Mouse (Mus musculus) heart, postnatal 4 days (tissue): ENCODE data around the gene Rhoa. TPM values are rescaled to one million over a fixed set of nuclear protein-coding genes. Genes with fewer than 3 reads are reported as not detected.
"Not testable (repeated sequence)": the region's sequence is repeated elsewhere in the genome, so short reads cannot be mapped to it uniquely, and the experiment has no call there.

Experiments used
- DNase-seq: peaks from one replicate; pipeline ENCODE4 v3.0.0; 2021
- total RNA-seq, 2 experiments: library from RNA; stranded (reverse); gene quantifications; 2 replicates each; pipeline ENCODE4 v1.2.3; 2021

The Rhoa gene
- total RNA-seq, 2 experiments from 2014 or later = 341 to 348 TPM

DNA sequence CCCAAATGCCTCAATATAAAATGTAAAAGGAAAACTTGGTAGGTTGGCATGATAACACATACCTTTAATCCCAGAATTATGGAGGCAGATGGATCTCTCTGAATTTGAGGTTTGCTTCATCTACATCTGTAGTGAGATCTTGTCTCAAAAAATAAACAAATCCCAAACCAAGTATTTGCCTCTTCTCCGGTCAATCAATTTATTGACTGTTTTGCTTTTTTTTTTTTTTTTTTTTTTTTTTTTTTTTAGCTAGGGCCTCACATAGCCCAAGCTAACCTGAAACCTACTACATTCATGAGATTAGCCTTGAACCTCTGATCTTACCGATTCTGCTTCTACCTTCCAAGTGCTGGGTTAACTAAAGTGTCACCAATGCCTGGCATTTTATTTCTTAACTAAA lies 16.6 kb upstream of the Rhoa start:
- DNase-seq = no peak

DNA sequence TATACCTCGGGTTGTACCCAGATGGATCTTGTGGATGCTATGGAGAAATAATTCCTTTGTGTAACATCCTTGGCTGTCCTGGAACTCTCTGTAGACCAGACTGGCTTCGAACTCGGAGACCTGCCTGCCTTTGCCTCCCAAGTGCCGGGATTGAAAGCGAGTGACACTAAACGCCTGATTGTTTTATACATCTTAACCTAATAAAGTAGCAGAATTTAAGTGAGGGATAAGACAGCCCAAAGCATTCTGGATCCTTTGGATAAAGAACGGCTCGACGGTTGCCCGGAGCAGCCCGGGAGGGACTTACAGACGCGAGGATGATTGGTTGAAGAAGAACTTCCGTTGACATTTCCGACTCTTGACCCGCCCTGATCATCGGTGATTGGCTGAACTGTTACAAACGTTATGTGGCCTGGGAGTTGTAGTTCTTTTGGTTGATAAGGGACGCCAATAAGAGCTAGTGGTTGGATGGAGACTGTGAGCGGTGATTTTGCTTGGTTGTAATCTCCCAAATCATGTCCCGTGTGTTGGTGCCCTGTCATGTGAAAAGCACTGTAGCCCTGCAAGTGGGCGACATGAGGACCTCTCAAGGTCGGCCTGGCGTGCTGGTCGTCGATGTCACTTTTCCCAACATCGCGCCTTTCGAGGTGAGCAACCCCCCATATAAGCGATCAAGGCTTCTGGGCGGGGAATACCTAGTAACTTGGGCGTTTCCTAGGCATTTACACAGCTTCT lies 15.7 kb upstream of the Rhoa start, which contains the start of gene Nicn1:
Gene Nicn1, plus strand, starts transcription at position 414 of the 735 bp plus-strand sequence.
- peak; percentile 89 for DNase-seq

DNA sequence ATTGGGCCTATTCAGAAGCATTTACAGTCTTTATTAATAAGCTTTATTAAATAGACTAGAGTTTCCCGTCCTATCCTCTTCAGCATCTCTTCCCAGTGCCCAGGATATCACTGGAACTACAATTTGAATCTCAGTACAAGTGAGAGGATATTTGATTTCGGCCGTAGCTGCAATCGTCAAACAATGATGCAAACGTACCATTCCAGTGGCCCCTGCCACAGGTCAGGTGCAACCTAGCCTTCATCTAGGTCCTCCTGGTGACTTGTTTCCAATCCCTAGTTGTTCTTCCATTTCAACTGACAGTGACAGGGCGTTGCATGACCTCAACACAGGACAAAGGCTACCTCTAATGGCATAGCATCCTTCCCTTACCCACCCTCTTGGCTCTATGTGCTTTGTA lies 15.2 kb upstream of the Rhoa start:
- no peak for DNase-seq

DNA sequence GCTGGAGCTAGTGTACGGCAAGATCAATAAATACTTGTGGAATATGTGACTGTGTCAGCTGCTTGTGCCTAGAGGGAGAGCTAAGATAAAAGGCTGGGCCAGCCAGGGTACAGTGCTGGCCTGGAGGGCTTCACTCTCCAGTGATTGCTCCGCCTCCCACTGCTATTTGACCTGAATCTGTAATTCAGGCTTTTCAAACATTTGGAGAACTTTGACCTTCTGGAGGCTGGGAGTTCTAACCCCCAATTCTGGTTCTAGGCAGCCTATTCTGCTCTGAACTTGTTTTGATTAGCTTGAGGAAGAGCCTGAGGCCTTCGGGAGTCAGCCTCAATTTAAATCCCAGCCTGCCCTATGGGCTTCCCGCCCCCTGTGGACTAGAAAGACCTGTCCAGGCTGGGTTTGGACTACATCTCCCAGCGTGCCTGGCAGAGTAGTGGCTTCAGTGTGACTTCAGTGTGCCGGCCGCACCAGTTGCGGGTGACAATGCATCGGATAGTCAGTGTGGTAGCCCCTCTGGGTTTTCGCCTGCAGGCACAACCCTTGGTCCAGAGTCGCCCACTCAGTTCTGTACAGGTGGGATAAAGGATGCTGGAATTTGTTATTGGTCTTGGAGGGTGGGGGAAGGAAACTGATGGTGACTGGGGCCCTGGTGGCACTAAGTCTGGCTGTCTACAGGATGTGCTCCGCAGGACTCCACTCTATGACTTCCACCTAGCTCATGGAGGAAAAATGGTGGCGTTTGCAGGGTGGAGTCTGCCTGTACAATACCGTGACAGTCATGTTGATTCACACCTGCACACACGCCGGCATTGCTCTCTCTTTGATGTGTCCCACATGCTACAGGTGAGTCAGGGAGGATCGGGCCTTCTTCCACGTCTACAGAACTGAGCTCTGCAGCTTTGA lies 9.2 kb upstream of the Rhoa start, which contains the start of gene Amt:
Gene Amt, plus strand, starts transcription at position 401 of the 903 bp plus-strand sequence.
- no peak for DNase-seq

DNA sequence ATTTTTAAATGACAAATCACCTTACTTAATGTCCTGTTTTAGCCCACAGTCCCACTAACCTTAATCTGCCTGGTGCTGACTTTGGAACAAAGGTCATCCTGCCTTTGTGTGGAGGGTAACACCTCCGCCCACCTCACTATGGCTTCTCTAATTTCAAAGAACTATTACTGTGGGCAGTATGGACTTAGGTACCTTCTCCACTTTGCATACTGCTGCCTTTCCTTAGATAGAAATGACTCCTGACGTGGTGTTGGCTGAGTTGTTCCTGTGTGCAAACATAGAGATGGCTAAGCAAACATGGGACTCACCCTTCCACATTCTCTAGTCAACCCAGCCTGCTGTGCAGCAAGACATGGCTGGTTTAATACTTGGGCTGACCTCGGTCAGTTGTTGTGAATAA lies 4.1 kb upstream of the Rhoa start:
- no peak for DNase-seq

DNA sequence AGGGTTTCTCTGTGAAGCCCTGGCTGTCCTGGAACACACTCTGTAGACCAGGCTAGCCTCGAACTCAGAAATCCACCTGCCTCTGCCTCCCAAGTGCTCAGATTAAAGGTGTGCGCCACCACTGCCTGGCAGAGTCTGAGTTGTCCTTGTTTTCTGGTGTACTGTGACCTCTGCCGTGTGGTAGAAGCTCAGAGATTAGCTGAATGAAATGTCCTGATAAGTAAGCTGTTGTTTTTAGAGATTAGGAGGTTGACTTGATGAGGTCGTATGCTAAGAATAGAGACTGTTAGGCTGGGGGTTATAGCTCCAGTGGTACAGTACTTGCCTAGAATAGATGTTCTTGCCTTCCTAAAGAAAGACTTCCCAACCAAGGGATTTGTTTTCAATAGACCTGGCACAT lies 1.2 kb upstream of the Rhoa start:
- no peak for DNase-seq

DNA sequence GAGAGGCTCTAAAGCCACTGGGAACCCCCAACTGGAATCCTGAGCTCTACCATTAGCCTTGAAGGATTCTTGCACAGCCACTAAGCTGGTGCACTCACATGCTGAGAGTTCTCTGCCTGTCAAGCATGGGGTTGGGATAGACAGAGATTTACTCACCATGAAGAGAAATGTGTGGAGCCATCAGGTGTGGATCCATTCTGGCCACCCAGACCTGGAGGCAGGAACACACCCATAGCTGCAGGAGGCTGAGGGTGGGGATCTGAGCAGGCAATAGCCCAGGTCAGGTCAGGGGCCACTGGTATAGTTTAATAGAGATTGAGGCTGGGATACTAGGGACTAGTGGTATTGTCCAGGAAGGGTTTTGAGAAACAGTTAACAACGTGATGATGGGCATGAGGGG lies 759 bp upstream of the Rhoa start:
- DNase-seq = peak; percentile 17

DNA sequence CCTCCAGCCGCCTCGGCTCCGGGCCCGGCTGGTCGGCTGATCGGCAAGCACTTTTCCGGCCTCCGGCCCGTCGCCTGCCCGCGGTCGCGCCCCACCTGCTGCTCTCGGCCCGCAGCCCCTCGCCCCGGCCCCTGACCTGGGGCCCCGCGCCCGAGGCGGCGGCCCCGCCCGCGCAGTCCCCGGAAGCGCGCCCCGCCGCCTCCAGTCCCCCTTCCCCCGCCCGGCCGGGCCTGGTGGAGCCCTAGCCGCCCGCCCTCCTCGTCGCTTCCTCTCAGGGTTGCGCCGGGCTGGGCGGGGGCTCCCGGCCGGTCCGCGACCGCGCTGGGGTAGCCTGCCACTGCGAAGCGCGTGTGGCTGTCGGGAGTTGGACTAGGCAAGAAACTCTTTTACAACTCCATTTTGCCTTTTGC lies 647 bp downstream of the Rhoa start:
- peak; percentile 86 for DNase-seq

DNA sequence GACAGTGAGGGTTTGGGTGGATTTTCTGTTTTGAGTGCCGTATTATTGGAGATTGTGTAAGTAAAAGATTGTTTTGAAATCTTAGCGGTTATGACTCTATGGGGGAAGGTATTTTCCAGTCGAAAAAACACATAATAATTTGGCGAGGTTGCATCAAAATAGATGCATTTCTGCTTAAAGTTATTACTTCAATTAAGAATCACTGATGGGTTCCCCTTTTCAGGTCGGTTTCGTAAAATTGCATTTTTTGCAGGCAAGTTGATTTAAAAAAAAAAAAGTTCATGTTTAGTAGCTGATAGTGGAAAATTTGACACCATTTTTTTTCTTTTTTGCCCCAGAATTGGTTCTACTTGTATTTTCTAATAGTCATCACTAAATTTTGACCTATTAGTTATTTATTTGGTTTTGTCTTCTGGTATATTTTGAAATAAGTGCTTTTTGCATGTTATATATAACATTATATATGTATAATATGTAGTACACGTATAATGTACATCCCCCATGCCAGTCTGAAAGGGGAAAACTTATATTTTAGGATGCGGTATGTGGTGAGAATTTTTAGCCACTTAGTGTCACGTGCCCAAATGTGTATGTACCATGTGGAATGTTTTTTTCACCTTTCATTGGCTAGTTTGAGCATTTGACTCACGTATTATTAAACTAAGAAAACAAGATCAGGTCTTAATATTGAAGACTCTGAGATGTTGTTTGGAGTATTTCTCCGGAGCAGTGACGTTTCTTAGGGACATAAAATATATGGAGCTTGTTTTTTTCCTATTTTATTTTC lies 1.3 kb downstream of the Rhoa start:
- no peak for DNase-seq

DNA sequence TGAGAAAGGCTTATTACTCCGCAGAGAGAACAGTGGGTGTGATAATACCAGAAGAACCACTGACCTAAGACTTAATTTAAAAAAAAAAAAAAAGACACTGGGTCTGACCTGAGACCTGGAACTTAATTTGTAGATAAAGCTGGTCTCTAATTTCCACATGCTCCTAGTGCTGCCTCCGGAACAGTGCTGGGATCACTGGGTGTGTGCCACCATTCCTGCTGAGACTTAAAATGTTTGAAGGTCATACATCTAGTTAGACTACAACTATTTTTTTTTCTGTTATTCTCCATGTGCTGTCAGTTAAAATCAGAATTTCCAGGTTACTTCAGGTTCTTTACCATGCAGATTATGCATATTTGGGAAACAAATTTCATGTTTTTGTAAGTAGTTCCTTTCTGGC lies 2.2 kb downstream of the Rhoa start:
- no peak for DNase-seq

DNA sequence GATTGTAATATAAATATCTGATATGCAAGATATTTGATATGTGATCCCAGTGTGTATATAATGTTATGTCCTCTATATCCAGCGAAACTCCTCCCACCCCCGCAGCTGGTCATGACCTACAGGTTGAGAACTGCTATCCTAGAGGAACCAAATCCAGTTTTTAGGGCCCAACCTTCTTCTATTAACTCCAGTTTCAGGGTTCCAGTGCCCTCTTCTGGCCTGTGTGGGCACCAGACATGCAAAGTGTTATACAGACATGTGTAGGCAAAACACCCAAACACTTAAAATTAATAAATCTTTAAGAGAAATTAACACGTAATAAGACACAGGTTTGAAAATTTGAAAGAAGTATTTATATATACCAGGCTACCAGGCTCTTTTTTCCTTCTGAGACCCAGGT lies 11.6 kb downstream of the Rhoa start:
- no peak for DNase-seq

DNA sequence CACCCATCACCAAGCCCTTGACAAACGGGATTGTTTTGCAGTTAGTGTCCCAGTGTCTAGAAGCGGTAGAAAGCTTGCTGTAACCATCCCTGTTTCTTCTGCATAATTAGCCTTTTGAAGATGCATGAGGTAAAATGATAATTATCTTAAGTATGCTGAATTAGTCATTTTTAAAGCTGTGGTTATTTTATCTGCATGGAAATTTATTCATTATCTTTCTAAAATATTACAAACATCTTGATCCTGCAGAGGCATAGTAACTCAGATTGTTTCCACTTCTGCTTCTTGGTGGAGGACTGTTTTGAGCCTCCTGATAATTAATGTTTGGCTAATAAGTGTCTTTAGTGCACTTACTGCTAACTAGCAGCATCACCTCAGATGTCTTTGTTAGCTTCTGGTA lies 12.5 kb downstream of the Rhoa start:
- DNase-seq = no peak

DNA sequence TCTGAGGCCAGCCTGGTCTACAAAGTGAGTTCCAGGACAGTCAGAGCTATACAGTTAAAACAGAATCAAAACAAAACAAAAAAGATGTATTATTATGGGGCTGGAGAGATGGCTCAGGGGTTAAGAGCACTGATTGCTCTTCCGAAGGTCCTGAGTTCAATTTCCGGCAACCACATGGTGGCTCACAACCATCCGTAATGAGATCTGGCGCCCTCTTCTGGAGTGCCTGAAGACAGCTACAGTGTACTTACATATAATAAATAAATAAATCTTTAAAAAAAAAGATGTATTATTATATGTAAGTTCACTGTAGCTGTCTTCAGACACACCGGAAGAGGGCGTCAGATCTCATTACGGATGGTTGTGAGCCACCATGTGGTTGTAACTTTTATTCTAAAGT lies 16.1 kb downstream of the Rhoa start:
- not testable (repeated sequence) for DNase-seq

DNA sequence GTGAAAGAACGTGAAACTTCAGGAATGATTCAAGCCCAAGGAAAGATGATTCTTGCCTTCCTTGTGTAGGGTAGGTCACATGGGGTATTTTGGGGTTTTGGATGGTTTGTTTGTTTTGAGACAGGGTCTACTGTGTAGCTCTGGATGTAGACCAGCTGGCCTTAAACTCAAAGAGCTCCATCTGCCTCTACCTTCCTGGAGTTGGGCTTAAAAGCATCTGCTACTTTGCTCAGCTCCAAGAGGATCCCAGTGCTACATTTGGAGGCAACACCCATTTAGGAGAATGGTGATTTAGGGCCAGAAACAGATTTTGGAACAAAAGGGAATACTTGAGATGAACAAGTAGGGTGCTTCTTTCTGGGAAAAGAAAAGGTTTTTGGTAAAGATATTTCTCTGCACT lies 18.9 kb downstream of the Rhoa start:
- no peak for DNase-seq

DNA sequence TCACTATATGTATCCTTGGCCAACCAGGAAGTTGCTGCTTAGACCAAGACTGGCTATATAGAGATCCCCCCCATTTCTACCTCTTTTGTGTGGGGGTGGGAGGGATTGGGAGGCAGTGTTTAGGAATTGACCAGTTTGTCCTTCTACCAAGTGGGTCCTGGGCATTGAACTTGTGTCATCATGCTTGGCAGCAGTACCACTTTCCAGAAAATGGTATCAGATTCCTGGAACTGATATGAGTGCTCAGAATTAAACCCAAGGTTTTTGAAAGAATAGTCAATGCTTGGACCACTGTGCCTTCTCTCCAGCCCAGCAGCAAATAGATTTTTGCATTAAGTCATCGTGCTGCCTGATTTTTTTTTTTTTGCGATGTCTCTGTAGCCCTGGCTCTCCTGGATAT lies 19.9 kb downstream of the Rhoa start:
- no peak for DNase-seq

DNA sequence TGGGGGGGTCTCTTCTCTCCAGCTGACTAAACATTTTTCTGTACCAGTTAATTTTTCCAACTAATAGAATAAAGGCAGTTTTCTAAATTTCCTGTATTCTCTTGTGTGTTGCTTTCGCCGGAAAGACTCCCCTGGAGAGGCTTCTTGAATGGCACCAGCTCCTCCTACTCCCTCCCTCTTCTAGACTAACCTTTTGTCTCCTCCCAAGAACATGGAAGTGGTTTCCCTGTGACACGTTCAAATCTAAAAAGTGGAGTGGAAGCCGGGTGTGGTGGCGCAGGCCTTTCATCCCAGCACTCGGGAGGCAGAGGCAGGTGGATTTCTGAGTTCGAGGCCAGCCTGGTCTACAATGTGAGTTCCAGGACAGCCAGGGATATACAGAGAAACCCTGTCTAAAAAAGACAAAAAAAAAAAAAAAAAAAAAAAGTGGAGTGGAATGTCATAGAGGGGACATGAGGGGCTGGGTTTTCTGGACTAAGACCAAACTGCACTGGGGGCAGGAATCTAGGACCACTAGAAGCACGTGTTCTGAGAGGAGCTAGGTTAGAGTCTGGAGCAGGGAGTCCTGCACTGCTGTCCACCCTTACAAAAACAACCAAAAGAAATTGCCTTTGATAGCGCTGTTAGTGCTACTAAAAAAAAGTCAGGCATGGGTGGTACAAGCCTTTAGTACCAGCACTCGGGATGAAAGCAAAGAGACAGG lies 32.1 kb downstream of the Rhoa start:
- DNase-seq = no peak

DNA sequence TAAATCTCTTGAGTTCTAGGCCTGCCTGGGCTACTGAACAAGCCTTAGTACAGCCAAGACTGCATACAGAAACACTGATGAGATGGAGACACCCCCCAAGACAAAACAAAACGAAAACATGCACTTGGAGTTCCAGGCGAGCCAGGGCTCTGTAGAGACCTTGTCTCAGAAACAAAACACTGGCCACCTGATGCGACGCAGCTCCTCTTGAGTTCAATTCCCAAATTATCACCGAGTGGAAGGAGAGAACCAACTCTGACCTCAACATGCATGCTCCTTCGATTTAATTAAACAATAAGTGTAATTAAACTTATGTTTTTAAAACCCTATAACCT lies 32.6 kb downstream of the Rhoa start:
- DNase-seq = peak; percentile 18

DNA sequence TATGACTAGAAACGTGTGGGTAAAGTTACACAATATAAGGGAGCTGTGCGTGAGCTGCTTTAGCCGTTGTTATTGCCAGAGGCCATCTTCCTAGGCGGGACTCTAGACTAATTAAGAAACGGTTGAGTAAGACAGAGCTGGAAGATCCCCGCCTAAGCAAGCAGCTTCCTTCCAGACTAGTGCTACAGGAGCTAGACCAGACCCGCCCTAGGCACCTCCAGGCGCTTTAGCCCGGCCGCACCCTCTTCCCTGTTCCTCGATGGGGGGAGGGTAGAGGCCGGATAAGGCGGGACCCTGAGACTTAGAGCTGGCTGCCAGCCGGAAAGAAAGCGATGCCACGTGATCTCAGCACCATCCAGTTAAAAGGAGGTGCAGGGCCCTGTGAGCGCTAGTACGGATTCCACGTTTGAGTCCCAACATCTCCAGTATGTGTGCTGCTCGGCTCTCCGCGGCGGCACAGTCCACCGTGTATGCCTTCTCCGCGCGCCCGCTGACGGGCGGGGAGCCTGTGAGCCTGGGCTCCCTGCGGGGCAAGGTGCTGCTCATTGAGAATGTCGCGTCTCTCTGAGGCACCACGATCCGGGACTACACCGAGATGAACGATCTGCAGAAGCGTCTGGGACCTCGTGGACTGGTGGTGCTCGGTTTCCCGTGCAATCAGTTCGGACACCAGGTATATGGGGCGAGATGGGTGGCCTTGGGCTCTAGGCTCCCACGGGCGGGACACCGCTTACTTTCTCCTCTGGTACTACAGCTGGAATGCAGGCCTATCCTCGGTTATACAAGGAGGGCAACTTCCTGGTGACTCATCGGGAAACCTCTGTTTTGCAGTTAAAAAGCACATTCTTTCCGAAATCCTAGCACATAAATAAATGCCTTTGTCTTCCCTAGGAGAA lies 33.2 kb downstream of the Rhoa start, which contains the start of gene Gpx1:
Gene Gpx1, plus strand, starts transcription at position 18 of the 896 bp plus-strand sequence.
- peak; percentile 94 for DNase-seq

DNA sequence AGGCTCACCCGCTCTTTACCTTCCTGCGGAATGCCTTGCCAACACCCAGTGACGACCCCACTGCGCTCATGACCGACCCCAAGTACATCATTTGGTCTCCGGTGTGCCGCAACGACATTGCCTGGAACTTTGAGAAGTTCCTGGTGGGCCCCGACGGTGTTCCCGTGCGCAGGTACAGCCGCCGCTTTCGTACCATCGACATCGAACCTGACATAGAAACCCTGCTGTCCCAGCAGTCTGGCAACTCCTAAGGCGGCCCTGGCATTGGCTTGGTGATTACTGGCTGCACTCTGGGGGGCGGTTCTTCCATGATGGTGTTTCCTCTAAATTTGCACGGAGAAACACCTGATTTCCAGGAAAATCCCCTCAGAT lies 33.9 kb downstream of the Rhoa start:
- DNase-seq = peak; percentile 35

DNA sequence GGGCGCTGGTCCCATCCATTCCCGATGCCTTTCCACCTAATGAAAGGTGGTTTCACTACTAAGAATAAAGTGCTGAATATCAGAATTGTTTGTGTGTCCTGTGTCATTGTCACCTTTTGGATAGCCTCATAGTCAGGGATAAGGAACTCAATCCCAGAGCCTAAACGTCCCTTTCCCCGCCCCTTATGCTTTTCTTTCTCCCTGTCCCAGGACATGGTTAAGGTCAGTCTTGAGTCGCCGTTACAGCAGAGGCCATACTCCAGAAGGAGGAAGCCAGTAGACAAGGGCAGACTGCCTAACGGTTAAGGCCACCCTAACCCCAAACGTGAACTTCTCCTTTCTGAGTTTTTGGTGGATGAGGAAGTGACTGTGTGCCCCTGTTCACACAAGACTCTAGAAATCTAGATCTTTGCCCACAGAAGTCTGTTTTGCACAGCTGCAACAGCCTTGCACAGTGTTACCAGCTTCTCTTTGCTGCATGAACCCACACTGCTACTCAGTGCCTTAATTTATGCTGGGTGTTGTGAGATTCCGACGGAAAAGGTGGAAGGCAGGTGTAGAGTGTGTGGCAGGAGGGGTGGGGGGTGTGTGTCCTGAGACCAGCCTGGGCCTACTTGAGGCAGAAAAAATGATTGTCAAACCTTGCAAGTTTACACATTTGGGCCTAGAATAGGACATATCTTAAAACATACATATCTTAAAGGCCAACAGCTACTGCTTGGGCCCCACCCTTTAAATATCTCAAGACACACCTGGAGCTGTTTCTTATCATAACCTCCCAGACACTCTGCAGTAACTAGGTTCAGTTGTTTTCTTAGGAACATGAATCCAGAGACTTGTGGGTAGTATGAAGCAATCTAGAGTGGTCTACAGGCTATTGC lies 34.6 kb downstream of the Rhoa start:
- no peak for DNase-seq
